Mouse (Mus musculus): ENCODE data around the gene Cth.
A peak's percentile ranks its signal among the peaks of the same experiment; 100 is the strongest.
"Not testable (repeated sequence)": the region's sequence is repeated elsewhere in the genome, so short reads cannot be mapped to it uniquely, and the experiment has no call there.

Cth gene

GRCm38 (mm10) chr3:157924692-157925328 is at the start of gene Cth:
TSS of gene Cth (minus strand) at chr3:157925077.
- peak; percentile 79 for DNase-seq (ENCODE audit: extremely low read depth, low read depth, low spot score)

GRCm38 (mm10) chr3:157973236-157973635 is 48.4 kb upstream of the Cth start:
- no peak for DNase-seq (ENCODE audit: extremely low read depth, low read depth, low spot score)

GRCm38 (mm10) chr3:157971151-157971550 is 46.3 kb upstream of the Cth start:
- DNase-seq (ENCODE audit: extremely low read depth, low read depth, low spot score), result no peak

GRCm38 (mm10) chr3:157957320-157957719 is 32.4 kb upstream of the Cth start:
- DNase-seq (ENCODE audit: extremely low read depth, low read depth, low spot score), result no peak

GRCm38 (mm10) chr3:157956201-157956600 is 31.3 kb upstream of the Cth start:
- DNase-seq (ENCODE audit: extremely low read depth, low read depth, low spot score), result no peak

- no peak for DNase-seq (ENCODE audit: extremely low read depth, low read depth, low spot score)
Measured at GRCm38 (mm10) chr3:157955466-157955865, 30.6 kb upstream of the Cth start.

GRCm38 (mm10) chr3:157952716-157953115 is 27.8 kb upstream of the Cth start:
- no peak for DNase-seq (ENCODE audit: extremely low read depth, low read depth, low spot score)

GRCm38 (mm10) chr3:157947383-157948280 is 22.8 kb upstream of the Cth start:
- DNase-seq (ENCODE audit: extremely low read depth, low read depth, low spot score), result no peak

- DNase-seq (ENCODE audit: extremely low read depth, low read depth, low spot score), result peak; percentile 86
Measured at GRCm38 (mm10) chr3:157946843-157947358, 22.0 kb upstream of the Cth start, which contains the start of gene Ankrd13c. TSS of gene Ankrd13c (plus strand) at chr3:157947239.

- DNase-seq (ENCODE audit: extremely low read depth, low read depth, low spot score), result no peak
Measured at GRCm38 (mm10) chr3:157938585-157938984, 13.7 kb upstream of the Cth start.

- no peak for DNase-seq (ENCODE audit: extremely low read depth, low read depth, low spot score)
Measured at GRCm38 (mm10) chr3:157934301-157934823, 9.5 kb upstream of the Cth start.

- not testable (repeated sequence) for DNase-seq (ENCODE audit: extremely low read depth, low read depth, low spot score)
Measured at GRCm38 (mm10) chr3:157933223-157933622, 8.3 kb upstream of the Cth start.

GRCm38 (mm10) chr3:157932074-157932473 is 7.2 kb upstream of the Cth start:
- no peak for DNase-seq (ENCODE audit: extremely low read depth, low read depth, low spot score)

- DNase-seq (ENCODE audit: extremely low read depth, low read depth, low spot score), result no peak
Measured at GRCm38 (mm10) chr3:157931592-157931991, 6.7 kb upstream of the Cth start.

GRCm38 (mm10) chr3:157929417-157929816 is 4.5 kb upstream of the Cth start:
- DNase-seq (ENCODE audit: extremely low read depth, low read depth, low spot score), result no peak

- DNase-seq (ENCODE audit: extremely low read depth, low read depth, low spot score), result no peak
Measured at GRCm38 (mm10) chr3:157928731-157929130, 3.9 kb upstream of the Cth start.

- no peak for DNase-seq (ENCODE audit: extremely low read depth, low read depth, low spot score)
Measured at GRCm38 (mm10) chr3:157926761-157927160, 1.9 kb upstream of the Cth start.

GRCm38 (mm10) chr3:157925706-157926510 is 1.0 kb upstream of the Cth start:
- DNase-seq (ENCODE audit: extremely low read depth, low read depth, low spot score), result no peak

GRCm38 (mm10) chr3:157923268-157923835 is 1.5 kb downstream of the Cth start:
- DNase-seq (ENCODE audit: extremely low read depth, low read depth, low spot score), result no peak

GRCm38 (mm10) chr3:157921376-157921775 is 3.5 kb downstream of the Cth start:
- no peak for DNase-seq (ENCODE audit: extremely low read depth, low read depth, low spot score)

All from fat pad, adult 2 months (tissue).